In genomic region chrX:137037470-137037999, GRCm38 (mm10) we compare ENCODE assay signal across 8 mouse cellular contexts. TPM values are rescaled to one million over a fixed set of nuclear protein-coding genes. Genes with fewer than 3 reads are reported as not detected.
DNase-seq lines count a peak whose midpoint lies in the region; ATAC-seq and TF ChIP-seq lines count a peak whose summit lies in the region.

No protein-coding gene starts in this region.

- DNase-seq in heart, postnatal 14 days, result no peak
- no peak for DNase-seq in right cerebral cortex, adult 2 months (ENCODE audit: low spot score in 2 of 2)
- no peak for DNase-seq in gastrocnemius, postnatal 4 days (ENCODE audit: low spot score in 2 of 2)
- no peak for DNase-seq in cerebellum, adult 9-11 months

- H3K4me1 ChIP-seq in heart, embryonic 14.5 days (ENCODE audit: control insufficient read depth in 2 of 2, insufficient read depth in 2 of 2, low read length in 2 of 2), result no peaks in the 10 kb centered on the region
- no peaks in the 10 kb centered on the region for H3K4me1 ChIP-seq in ES-Bruce4 (ENCODE audit: control insufficient read depth, insufficient read depth, low read length)
- H3K4me1 ChIP-seq in forebrain, embryonic 13.5 days, result no peaks in the 10 kb centered on the region; the same call in 1 of the 2 replicates
- H3K4me1 ChIP-seq in liver, embryonic 16.5 days (ENCODE audit: control insufficient read depth, low read depth, low read length), result peaks cover 2% of the 10 kb centered on the region

- no peak for ATAC-seq in heart, embryonic 14.5 days (ENCODE audit: insufficient number of reproducible peaks, insufficient read depth, low FRiP score, low read depth)
- no peak; the same call in 1 of the 2 replicates for ATAC-seq in forebrain, embryonic 13.5 days
- peak; percentile 15; the same call in 1 of the 2 replicates for ATAC-seq in liver, embryonic 16.5 days (ENCODE audit: low read depth)

- intact Hi-C loops in heart, postnatal 14 days (cut with DNase I), result no loop called here

- H3K4me3 ChIP-seq in heart, embryonic 14.5 days (ENCODE audit: control insufficient read depth in 1 of 2, insufficient read depth in 1 of 2, low read depth in 1 of 2, low read length in 2 of 2), result peak overlapping the region; percentile 54 to 73
- H3K4me3 ChIP-seq in ES-Bruce4 (ENCODE audit: low read depth, low read length), result peak overlapping the region; percentile 98
- H3K4me3 ChIP-seq in forebrain, embryonic 13.5 days, result peak overlapping the region; percentile 50
- H3K4me3 ChIP-seq in liver, embryonic 16.5 days (ENCODE audit: low read depth, low read length), result peak overlapping the region; percentile 72

- no peaks in the 10 kb centered on the region for H3K27me3 ChIP-seq in heart, embryonic 14.5 days (ENCODE audit: control insufficient read depth, insufficient read depth, low read length)
- H3K27me3 ChIP-seq in ES-Bruce4 (ENCODE audit: control insufficient read depth, insufficient read depth, low read length, poor library complexity, severe bottlenecking), result no peaks in the 10 kb centered on the region
- H3K27me3 ChIP-seq in forebrain, embryonic 13.5 days, result no peaks in the 10 kb centered on the region
- no peaks in the 10 kb centered on the region for H3K27me3 ChIP-seq in liver, embryonic 16.5 days (ENCODE audit: control insufficient read depth, insufficient read depth, low read depth, low read length)

- no peaks in the 10 kb centered on the region for H3K9me3 ChIP-seq in heart, embryonic 14.5 days (ENCODE audit: control insufficient read depth, low read length)
- no peaks in the 10 kb centered on the region for H3K9me3 ChIP-seq in ES-Bruce4 (replicated peaks; ENCODE audit: control insufficient read depth, insufficient read depth, low read length, poor library complexity, severe bottlenecking)
- H3K9me3 ChIP-seq in forebrain, embryonic 13.5 days (replicated peaks), result no peaks in the 10 kb centered on the region
- no peaks in the 10 kb centered on the region for H3K9me3 ChIP-seq in liver, embryonic 16.5 days (replicated peaks; ENCODE audit: control insufficient read depth, low read length)

- WGBS in heart, embryonic 14.5 days, result 21% methylated on average over 12 of the region's 12 CpGs
- 18% methylated on average over 12 of the region's 12 CpGs for WGBS in forebrain, embryonic 13.5 days
- WGBS in liver, embryonic 16.5 days (ENCODE audit: insufficient replicate concordance), result 21% methylated on average over 12 of the region's 12 CpGs

- no peak for TF ChIP-seq CTCF in ES-Bruce4 (IDR thresholded peaks at IDR 0.05; ENCODE audit: low read depth, low read length)

- H3K4me2 ChIP-seq in heart, embryonic 14.5 days (ENCODE audit: low read length), result peak overlapping the region; percentile 68
- H3K4me2 ChIP-seq in forebrain, embryonic 13.5 days, result peak overlapping the region; percentile 67
- H3K4me2 ChIP-seq in liver, embryonic 16.5 days (ENCODE audit: low read depth, low read length), result peak overlapping the region; percentile 68

- no peak for TF ChIP-seq EP300 in ES-Bruce4 (IDR thresholded peaks at IDR 0.05; ENCODE audit: insufficient read depth, low read depth, low read length)

- no peaks in the 10 kb centered on the region for H3K36me3 ChIP-seq in heart, embryonic 14.5 days (ENCODE audit: control insufficient read depth, insufficient read depth, low read length)
- H3K36me3 ChIP-seq in ES-Bruce4 (ENCODE audit: control insufficient read depth, insufficient read depth, low read length, poor library complexity, severe bottlenecking), result no peaks in the 10 kb centered on the region
- H3K36me3 ChIP-seq in forebrain, embryonic 13.5 days (ENCODE audit: poor library complexity, severe bottlenecking), result no peaks in the 10 kb centered on the region
- H3K36me3 ChIP-seq in liver, embryonic 16.5 days (ENCODE audit: control insufficient read depth, insufficient read depth), result no peaks in the 10 kb centered on the region

- H3K27ac ChIP-seq in heart, embryonic 14.5 days (replicated peaks in 1 of 2; ENCODE audit: control insufficient read depth in 1 of 2, insufficient read depth in 1 of 2, low read depth in 2 of 2, low read length in 2 of 2), result peak overlapping the region in 1 of 2 experiments; percentile 87; a peak in 2 of 4 replicates
- H3K27ac ChIP-seq in ES-Bruce4 (ENCODE audit: insufficient read depth, low read length), result peak overlapping the region; percentile 95
- H3K27ac ChIP-seq in forebrain, embryonic 13.5 days, result no peak overlapping the region
- H3K27ac ChIP-seq in liver, embryonic 16.5 days (ENCODE audit: low read length), result no peak overlapping the region; the same call in 1 of the 2 replicates

- no peak for TF ChIP-seq POLR2A in ES-Bruce4 (IDR thresholded peaks at IDR 0.05; ENCODE audit: insufficient read depth, low read length)

- H3K9ac ChIP-seq in heart, embryonic 14.5 days (ENCODE audit: low read length), result peak overlapping the region; percentile 70
- peak overlapping the region; percentile 72 for H3K9ac ChIP-seq in ES-Bruce4 (ENCODE audit: low read depth, poor library complexity, severe bottlenecking)
- H3K9ac ChIP-seq in forebrain, embryonic 13.5 days, result peak overlapping the region; percentile 65
- peak overlapping the region; percentile 66 for H3K9ac ChIP-seq in liver, embryonic 16.5 days (ENCODE audit: low read depth, low read length)

RNA-seq across cellular contexts. Expression of gene Slc25a53, which starts 0.6 kb away (rescaled TPM):
- polyA plus RNA-seq in heart, embryonic 14.5 days (2014; fragmentation: Nextera tagmentation; extraction: Ambion mirVana), result 5.2 and 6.4 TPM in 2 replicates
- 1 to 10 TPM; 4.2 to 5.0 TPM for total RNA-seq in heart, postnatal 14 days (2021)
- 11.6 and 14.0 TPM in 2 replicates for polyA plus RNA-seq in ES-Bruce4 (2011; ENCODE audit: insufficient read depth, insufficient read length, low read depth, missing spikeins)
- 14.9 and 18.4 TPM in 2 replicates for polyA plus RNA-seq in forebrain, embryonic 13.5 days (2015; fragmentation: Nextera tagmentation; extraction: Ambion mirVana)
- 2.1 and 2.2 TPM in 2 replicates for polyA plus RNA-seq in liver, embryonic 16.5 days (2015; fragmentation: Nextera tagmentation; extraction: Ambion mirVana)
- total RNA-seq in gastrocnemius, postnatal 4 days (2021), result 1 to 10 TPM; 5.9 to 8.3 TPM

RNA-seq across cellular contexts. Expression of gene Fam199x, which starts 11.9 kb away (rescaled TPM):
- 5.7 and 6.0 TPM in 2 replicates for polyA plus RNA-seq in heart, embryonic 14.5 days (2014; fragmentation: Nextera tagmentation; extraction: Ambion mirVana)
- total RNA-seq in heart, postnatal 14 days (2021), result 1 to 10 TPM; 4.4 to 4.9 TPM
- 12.2 and 12.9 TPM in 2 replicates for polyA plus RNA-seq in ES-Bruce4 (2011; ENCODE audit: insufficient read depth, insufficient read length, low read depth, missing spikeins)
- 6.8 and 8.6 TPM in 2 replicates for polyA plus RNA-seq in forebrain, embryonic 13.5 days (2015; fragmentation: Nextera tagmentation; extraction: Ambion mirVana)
- polyA plus RNA-seq in liver, embryonic 16.5 days (2015; fragmentation: Nextera tagmentation; extraction: Ambion mirVana), result 0.90 TPM in 2 replicates
- total RNA-seq in gastrocnemius, postnatal 4 days (2021), result 1 to 10 TPM; 4.5 to 5.6 TPM

RNA-seq across cellular contexts. Expression of gene Zcchc18, which starts 44.6 kb away (rescaled TPM):
- 1.5 and 1.8 TPM in 2 replicates for polyA plus RNA-seq in heart, embryonic 14.5 days (2014; fragmentation: Nextera tagmentation; extraction: Ambion mirVana)
- under 1 TPM in 1 of 2 experiments, not detected in 1; 0.10 TPM for total RNA-seq in heart, postnatal 14 days (2021)
- 2.2 and 2.4 TPM in 2 replicates for polyA plus RNA-seq in ES-Bruce4 (2011; ENCODE audit: insufficient read depth, insufficient read length, low read depth, missing spikeins)
- 192 and 222 TPM in 2 replicates for polyA plus RNA-seq in forebrain, embryonic 13.5 days (2015; fragmentation: Nextera tagmentation; extraction: Ambion mirVana)
- polyA plus RNA-seq in liver, embryonic 16.5 days (2015; fragmentation: Nextera tagmentation; extraction: Ambion mirVana), result 0.07 and 0.19 TPM in 2 replicates
- total RNA-seq in gastrocnemius, postnatal 4 days (2021), result under 1 TPM; 0.22 to 0.39 TPM

Comparison
In these comparisons a context has a peak if more than half of its experiments do, and no peak if none do; other contexts are left out.
1. RNA of gene Zcchc18, which starts 44.6 kb away (polyA plus RNA-seq): 192 to 222 TPM in forebrain, embryonic 13.5 days; 2.2 to 2.4 TPM in ES-Bruce4, 1.5 to 1.8 TPM in heart, embryonic 14.5 days and 0.07 to 0.19 TPM in liver, embryonic 16.5 days; every median in the first group is over 10 times any median in the second.
2. Peak in every context shown above with its lines, with median percentiles within 50 percentile points of each other: H3K4me2 ChIP-seq, H3K4me3 ChIP-seq and H3K9ac ChIP-seq.